Mouse (Mus musculus): ENCODE measurements around the gene Srsf6.

The Srsf6 gene

GRCm38 (mm10) chr2:162985923-162986322, 54.6 kb downstream of the Srsf6 start:
- DNase-seq (ENCODE audit: low read depth, low spot score): no peak

All from embryo, embryonic 11.5 days (tissue).